Mouse (Mus musculus): ENCODE measurements around the gene Ibsp. TPM values are rescaled to one million over a fixed set of nuclear protein-coding genes. Genes with fewer than 3 reads are reported as not detected.

Gene Ibsp
- polyA plus RNA-seq, 1 experiment from 2014 or later: 0.12 TPM

DNA sequence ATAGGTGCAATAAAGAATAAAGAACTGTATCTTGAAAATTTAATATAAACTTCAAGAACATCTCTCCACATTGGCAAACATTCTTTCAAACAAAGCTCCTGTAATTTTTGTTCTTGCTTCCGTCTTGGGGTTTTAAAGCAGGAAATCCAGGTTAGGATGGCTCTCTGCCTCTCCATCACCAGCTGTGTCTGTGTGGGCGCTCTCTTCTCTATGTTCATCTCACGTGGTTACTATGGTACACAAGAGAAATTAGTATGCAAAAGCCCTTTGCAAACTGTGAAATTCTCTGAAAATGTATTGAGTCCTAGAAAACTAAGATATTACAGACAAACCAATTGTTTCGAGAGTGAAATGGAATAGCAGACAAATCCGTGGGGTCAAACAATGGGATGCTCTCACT lies 30.4 kb downstream of the Ibsp start:
- H3K4me3 ChIP-seq (replicated peaks): no peak overlapping the region
- H3K27ac ChIP-seq: no peak overlapping the region
- H3K9ac ChIP-seq (replicated peaks): no peak overlapping the region
- no peaks in the 10 kb centered on the region for H3K36me3 ChIP-seq
- ATAC-seq: no peak
- WGBS: 79% methylated on average over 5 of the region's 5 CpGs
- H3K9me3 ChIP-seq: no peaks in the 10 kb centered on the region
- H3K4me1 ChIP-seq (replicated peaks): no peaks in the 10 kb centered on the region
- H3K4me2 ChIP-seq (replicated peaks): no peak overlapping the region
- H3K27me3 ChIP-seq: no peaks in the 10 kb centered on the region

- H3K36me3 ChIP-seq: no peaks in the 10 kb centered on the region
- ATAC-seq: no peak
- no peaks in the 10 kb centered on the region for H3K9me3 ChIP-seq
- no peak overlapping the region for H3K4me2 ChIP-seq (replicated peaks)
- 46% methylated on average over 5 of the region's 5 CpGs for WGBS
- no peak overlapping the region for H3K4me3 ChIP-seq (replicated peaks)
- no peak overlapping the region for H3K27ac ChIP-seq
- no peak overlapping the region for H3K9ac ChIP-seq (replicated peaks)
- no peaks in the 10 kb centered on the region for H3K4me1 ChIP-seq (replicated peaks)
- H3K27me3 ChIP-seq: no peaks in the 10 kb centered on the region
Measured at GRCm38 (mm10) chr5:104330088-104330487, 31.1 kb downstream of the Ibsp start.

- Histone ChIP-seq H3K4me2 (replicated peaks) (no peak overlapping the region), H3K9ac (replicated peaks) (no peak overlapping the region), H3K9me3 (no peaks in the 10 kb centered on the region), H3K4me1 (replicated peaks) (no peaks in the 10 kb centered on the region), H3K27ac (no peak overlapping the region), H3K27me3 (no peaks in the 10 kb centered on the region), H3K36me3 (no peaks in the 10 kb centered on the region), H3K4me3 (replicated peaks) (no peak overlapping the region)
- 78% methylated on average over 3 of the region's 3 CpGs for WGBS
- no peak for ATAC-seq
Measured at GRCm38 (mm10) chr5:104332296-104332695, 33.3 kb downstream of the Ibsp start.

GRCm38 (mm10) chr5:104333231-104333640 lies 34.3 kb downstream of the Ibsp start:
- H3K4me3 ChIP-seq (replicated peaks): no peak overlapping the region
- 49% methylated on average over 7 of the region's 7 CpGs for WGBS
- no peaks in the 10 kb centered on the region for H3K36me3 ChIP-seq
- no peak overlapping the region for H3K27ac ChIP-seq
- no peaks in the 10 kb centered on the region for H3K4me1 ChIP-seq (replicated peaks)
- no peaks in the 10 kb centered on the region for H3K9me3 ChIP-seq
- H3K9ac ChIP-seq (replicated peaks): no peak overlapping the region
- no peaks in the 10 kb centered on the region for H3K27me3 ChIP-seq
- peak; percentile 72 for ATAC-seq
- no peak overlapping the region for H3K4me2 ChIP-seq (replicated peaks)

DNA sequence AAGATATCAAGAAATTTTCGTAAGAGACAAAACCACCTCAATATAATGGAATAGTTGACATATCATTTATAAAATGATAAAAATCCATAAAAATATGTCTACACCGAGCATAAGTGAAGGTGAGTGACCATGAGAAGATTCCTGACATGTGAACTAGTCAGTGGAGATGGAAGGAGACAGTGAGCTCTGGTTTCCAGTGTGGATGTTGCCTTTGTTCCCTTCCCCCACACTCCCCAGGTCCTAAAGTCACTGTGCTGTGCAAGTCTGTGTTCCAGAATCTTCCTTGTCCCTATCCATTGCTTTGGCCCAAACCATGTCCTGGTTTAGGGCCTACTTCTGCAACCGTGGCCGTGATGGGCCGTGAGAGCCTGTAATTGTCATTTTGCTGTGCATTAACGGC lies 34.7 kb downstream of the Ibsp start:
- H3K4me3 ChIP-seq (replicated peaks): no peak overlapping the region
- no peak overlapping the region for H3K27ac ChIP-seq
- H3K36me3 ChIP-seq: no peaks in the 10 kb centered on the region
- no peaks in the 10 kb centered on the region for H3K4me1 ChIP-seq (replicated peaks)
- 77% methylated on average over 6 of the region's 6 CpGs for WGBS
- no peak overlapping the region for H3K4me2 ChIP-seq (replicated peaks)
- H3K9me3 ChIP-seq: no peaks in the 10 kb centered on the region
- H3K9ac ChIP-seq (replicated peaks): no peak overlapping the region
- peak; percentile 56 for ATAC-seq
- no peaks in the 10 kb centered on the region for H3K27me3 ChIP-seq

GRCm38 (mm10) chr5:104334516-104334915 lies 35.5 kb downstream of the Ibsp start:
- Histone ChIP-seq H3K36me3 (no peaks in the 10 kb centered on the region), H3K27ac (no peak overlapping the region), H3K4me1 (replicated peaks) (no peaks in the 10 kb centered on the region), H3K9me3 (no peaks in the 10 kb centered on the region), H3K27me3 (no peaks in the 10 kb centered on the region), H3K9ac (replicated peaks) (no peak overlapping the region), H3K4me2 (replicated peaks) (no peak overlapping the region), H3K4me3 (replicated peaks) (no peak overlapping the region)
- 87% methylated on average over 14 of the region's 14 CpGs for WGBS
- ATAC-seq: no peak

DNA sequence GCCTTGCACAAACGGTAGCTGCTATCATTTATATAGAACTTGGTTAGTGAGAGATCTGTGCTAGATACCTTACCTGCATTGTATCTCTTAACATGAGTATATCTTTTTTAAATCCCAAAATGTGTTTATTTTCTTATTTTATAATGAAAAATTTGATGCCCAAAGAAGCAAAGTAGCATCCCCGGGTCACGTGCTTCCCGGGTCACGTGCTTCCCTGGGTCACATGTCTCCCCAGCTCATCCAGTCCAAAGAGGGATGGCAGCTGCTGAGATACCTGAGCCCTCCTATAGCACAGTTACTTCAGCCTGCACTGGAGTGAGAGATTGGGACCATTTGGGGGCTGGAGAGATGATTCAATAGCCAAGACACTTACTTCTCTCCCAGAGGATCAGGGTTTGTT lies 37.0 kb downstream of the Ibsp start:
- H3K36me3 ChIP-seq: no peaks in the 10 kb centered on the region
- 91% methylated on average over 5 of the region's 5 CpGs for WGBS
- no peaks in the 10 kb centered on the region for H3K27me3 ChIP-seq
- no peak overlapping the region for H3K4me2 ChIP-seq (replicated peaks)
- H3K9me3 ChIP-seq: no peaks in the 10 kb centered on the region
- no peak overlapping the region for H3K27ac ChIP-seq
- H3K4me3 ChIP-seq (replicated peaks): no peak overlapping the region
- no peak overlapping the region for H3K9ac ChIP-seq (replicated peaks)
- ATAC-seq: no peak
- H3K4me1 ChIP-seq (replicated peaks): 0 out of 2 replicates have a peak, but pooled peaks cover 2% of the 10 kb centered on the region

DNA sequence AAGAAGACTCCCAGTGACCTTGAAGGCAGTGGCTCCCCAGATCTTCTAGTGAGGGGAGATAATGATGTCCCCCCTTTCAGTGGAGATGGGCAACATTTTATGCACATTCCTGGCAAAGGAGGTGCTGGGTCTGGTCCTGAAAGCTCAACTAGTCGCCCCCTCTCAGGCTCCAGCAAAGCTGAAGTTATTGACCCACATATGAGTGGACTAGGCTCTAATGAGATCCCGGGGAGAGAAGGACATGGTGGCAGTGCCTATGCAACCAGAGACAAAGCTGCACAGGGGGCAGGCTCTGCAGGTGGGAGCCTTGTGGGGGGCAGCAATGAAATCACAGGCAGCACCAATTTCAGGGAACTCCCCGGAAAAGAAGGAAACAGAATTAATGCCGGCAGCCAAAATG lies 38.5 kb downstream of the Ibsp start:
- H3K27me3 ChIP-seq: no peaks in the 10 kb centered on the region
- H3K9me3 ChIP-seq: no peaks in the 10 kb centered on the region
- H3K4me2 ChIP-seq (replicated peaks): no peak overlapping the region
- H3K27ac ChIP-seq: no peak overlapping the region
- no peaks in the 10 kb centered on the region for H3K36me3 ChIP-seq
- H3K4me3 ChIP-seq (replicated peaks): no peak overlapping the region
- no peak overlapping the region for H3K9ac ChIP-seq (replicated peaks)
- ATAC-seq: no peak
- 0 out of 2 replicates have a peak, but pooled peaks cover 2% of the 10 kb centered on the region for H3K4me1 ChIP-seq (replicated peaks)
- WGBS: 80% methylated on average over 4 of the region's 4 CpGs

DNA sequence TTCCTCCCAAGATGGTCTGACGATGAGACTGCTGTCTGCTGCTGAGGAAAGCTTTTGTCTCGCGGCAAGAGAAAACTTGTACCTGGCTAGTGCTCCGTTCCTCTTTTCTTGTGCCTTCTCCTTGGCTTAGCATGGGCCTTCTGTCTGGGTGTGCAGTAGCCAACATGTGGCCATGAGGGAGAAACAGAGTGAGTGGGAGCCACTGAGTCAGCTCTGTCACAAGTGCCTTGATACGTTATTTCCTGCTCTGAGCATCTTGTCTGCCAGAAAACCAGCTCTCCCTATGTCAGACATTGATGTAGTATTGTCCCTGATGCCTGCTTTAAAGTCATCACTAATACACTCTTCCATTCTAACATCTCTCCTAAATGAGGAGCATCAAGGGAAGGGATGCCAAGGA lies 40.0 kb downstream of the Ibsp start:
- Histone ChIP-seq H3K9ac (replicated peaks) (no peak overlapping the region), H3K27ac (no peak overlapping the region), H3K4me3 (replicated peaks) (no peak overlapping the region), H3K27me3 (no peaks in the 10 kb centered on the region), H3K9me3 (no peaks in the 10 kb centered on the region), H3K4me2 (replicated peaks) (no peak overlapping the region), H3K36me3 (no peaks in the 10 kb centered on the region), H3K4me1 (replicated peaks) (0 out of 2 replicates have a peak, but pooled peaks cover 2% of the 10 kb centered on the region)
- no peak for ATAC-seq
- WGBS: 84% methylated on average over 5 of the region's 5 CpGs

- H3K4me2 ChIP-seq (replicated peaks): peak overlapping the region; percentile 13
- WGBS: 25% methylated on average over 14 of the region's 14 CpGs
- no peak overlapping the region for H3K4me3 ChIP-seq (replicated peaks)
- H3K9ac ChIP-seq (replicated peaks): no peak overlapping the region
- no peaks in the 10 kb centered on the region for H3K27me3 ChIP-seq
- H3K27ac ChIP-seq: no peak overlapping the region
- H3K9me3 ChIP-seq: no peaks in the 10 kb centered on the region
- H3K4me1 ChIP-seq (replicated peaks): 0 out of 2 replicates have a peak, but pooled peaks cover 2% of the 10 kb centered on the region
- ATAC-seq: peak; percentile 90
- H3K36me3 ChIP-seq: no peaks in the 10 kb centered on the region
Measured at GRCm38 (mm10) chr5:104339706-104340512, 40.9 kb downstream of the Ibsp start.

GRCm38 (mm10) chr5:104340513-104340829 lies 41.5 kb downstream of the Ibsp start:
- Histone ChIP-seq H3K4me3 (replicated peaks) (no peak overlapping the region), H3K27ac (no peak overlapping the region), H3K4me2 (replicated peaks) (no peak overlapping the region), H3K4me1 (replicated peaks) (0 out of 2 replicates have a peak, but pooled peaks cover 2% of the 10 kb centered on the region), H3K9ac (replicated peaks) (no peak overlapping the region), H3K27me3 (no peaks in the 10 kb centered on the region), H3K36me3 (no peaks in the 10 kb centered on the region), H3K9me3 (no peaks in the 10 kb centered on the region)
- peak; percentile 51; the same call in 1 of the 2 replicates for ATAC-seq
- WGBS: 84% methylated on average over 3 of the region's 4 CpGs

DNA sequence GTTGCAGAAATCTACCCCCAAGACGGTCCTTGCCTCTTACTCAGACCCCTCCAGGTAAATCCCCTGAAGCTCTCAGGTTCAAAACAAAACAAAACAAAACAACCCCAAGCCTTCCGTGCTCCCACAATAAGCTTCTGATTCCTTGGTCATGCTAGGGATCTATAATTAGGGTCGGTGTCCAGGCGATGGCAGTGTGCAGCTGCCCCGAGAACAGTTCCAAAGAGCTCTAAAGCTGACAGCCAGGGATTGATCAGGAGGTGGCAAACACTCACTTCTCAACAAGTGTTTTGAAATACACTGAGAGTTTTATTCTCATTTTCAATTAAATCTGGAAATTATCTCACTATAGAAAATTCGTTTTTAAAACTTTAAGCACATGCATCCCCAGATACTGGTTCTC lies 43.9 kb downstream of the Ibsp start:
- WGBS: 36% methylated on average over 6 of the region's 6 CpGs
- H3K27ac ChIP-seq: no peak overlapping the region

More for the DNA sequence above, 43.9 kb downstream of the Ibsp start:
- Histone ChIP-seq H3K27me3 (no peaks in the 10 kb centered on the region), H3K4me3 (replicated peaks) (no peak overlapping the region), H3K9me3 (no peaks in the 10 kb centered on the region), H3K36me3 (no peaks in the 10 kb centered on the region), H3K4me1 (replicated peaks) (0 out of 2 replicates have a peak, but pooled peaks cover 2% of the 10 kb centered on the region), H3K4me2 (replicated peaks) (no peak overlapping the region), H3K9ac (replicated peaks) (no peak overlapping the region)
- ATAC-seq: no peak

Data from midbrain, embryonic 13.5 days (tissue).